ENCODE assay signal across 23 mouse cellular contexts in genomic region chr3:66082975-66083374, GRCm38 (mm10).
DNase-seq lines count a peak whose midpoint lies in the region; ATAC-seq lines count a peak whose summit lies in the region.
"Had no signal": no experiment of that assay in that cellular context is flagged by ENCODE, and none has a peak within 500 bp of the region (broad histone marks: within the 10 kb centered on the region; RNA-seq: fewer than 3 reads in every experiment).

No protein-coding gene starts in this region.

- no peaks in the 10 kb centered on the region for H3K27me3 ChIP-seq in forebrain, embryonic 15.5 days
- H3K27me3 ChIP-seq in forebrain, embryonic 11.5 days (ENCODE audit: control insufficient read depth, insufficient read depth, low read length): no peaks in the 10 kb centered on the region
- H3K27me3 ChIP-seq in hindbrain, embryonic 13.5 days: no peaks in the 10 kb centered on the region
- H3K27me3 ChIP-seq in hindbrain, embryonic 14.5 days (ENCODE audit: control insufficient read depth, insufficient read depth, low read length): no peaks in the 10 kb centered on the region
- no peaks in the 10 kb centered on the region for H3K27me3 ChIP-seq in midbrain, embryonic 16.5 days (ENCODE audit: control insufficient read depth, insufficient read depth, low read depth, low read length)
- H3K27me3 ChIP-seq in midbrain, embryonic 13.5 days: no peaks in the 10 kb centered on the region
- H3K27me3 ChIP-seq: embryonic facial prominence, embryonic 15.5 days; forebrain, embryonic 13.5 days; heart, embryonic 13.5 days had no signal

- H3K9me3 ChIP-seq in forebrain, embryonic 15.5 days: no peaks in the 10 kb centered on the region
- H3K9me3 ChIP-seq in forebrain, embryonic 11.5 days (ENCODE audit: control insufficient read depth, low read length): no peaks in the 10 kb centered on the region
- 0 out of 2 replicates have a peak, but pooled peaks cover 7% of the 10 kb centered on the region for H3K9me3 ChIP-seq in hindbrain, embryonic 13.5 days
- no peaks in the 10 kb centered on the region for H3K9me3 ChIP-seq in hindbrain, embryonic 14.5 days (ENCODE audit: control insufficient read depth, low read length)
- H3K9me3 ChIP-seq in midbrain, embryonic 16.5 days (replicated peaks; ENCODE audit: control insufficient read depth, low read length, poor library complexity, severe bottlenecking): no peaks in the 10 kb centered on the region; the same call in 1 of the 2 replicates
- peaks cover 4% of the 10 kb centered on the region; the same call in 1 of the 2 replicates for H3K9me3 ChIP-seq in midbrain, embryonic 13.5 days
- H3K9me3 ChIP-seq: G1E; heart, embryonic 13.5 days had no signal

- DNase-seq in forebrain, embryonic 11.5 days (ENCODE audit: low spot score): no peak
- DNase-seq in hindbrain, embryonic 14.5 days (ENCODE audit: low spot score): no peak
- DNase-seq: adrenal gland, postnatal 10 days; B cell, adult 2 months; cerebellum, adult 2 months; cerebellum, postnatal 10 days; embryo, embryonic 11 days; gastrocnemius, adult 2 months; gastrocnemius, postnatal 25 days; heart, postnatal 36 days; kidney, adult 2 months had no signal

- 75% methylated on average over 4 of the region's 4 CpGs for WGBS in forebrain, embryonic 15.5 days
- WGBS in forebrain, embryonic 11.5 days: 99% methylated on average over 4 of the region's 4 CpGs
- WGBS in hindbrain, embryonic 13.5 days: 89% methylated on average over 4 of the region's 4 CpGs
- 81% methylated on average over 4 of the region's 4 CpGs for WGBS in hindbrain, embryonic 14.5 days
- 78% methylated on average over 4 of the region's 4 CpGs for WGBS in midbrain, embryonic 16.5 days
- WGBS in midbrain, embryonic 13.5 days: 91% methylated on average over 4 of the region's 4 CpGs

- H3K4me3 ChIP-seq in forebrain, embryonic 15.5 days: no peak overlapping the region
- no peak overlapping the region for H3K4me3 ChIP-seq in forebrain, embryonic 11.5 days (ENCODE audit: low read depth, low read length)
- H3K4me3 ChIP-seq in hindbrain, embryonic 13.5 days: no peak overlapping the region
- no peak overlapping the region for H3K4me3 ChIP-seq in hindbrain, embryonic 14.5 days (replicated peaks; ENCODE audit: low read length)
- no peak overlapping the region for H3K4me3 ChIP-seq in midbrain, embryonic 16.5 days (ENCODE audit: low read depth, low read length)
- H3K4me3 ChIP-seq in midbrain, embryonic 13.5 days (replicated peaks): no peak overlapping the region
- H3K4me3 ChIP-seq: embryonic facial prominence, embryonic 15.5 days; erythroblast, embryonic 14.5 days; forebrain, embryonic 13.5 days; gastrocnemius, adult 2 months; heart, embryonic 13.5 days had no signal

- no peaks in the 10 kb centered on the region for H3K36me3 ChIP-seq in forebrain, embryonic 15.5 days
- H3K36me3 ChIP-seq in forebrain, embryonic 11.5 days (ENCODE audit: control insufficient read depth, insufficient read depth, low read length): no peaks in the 10 kb centered on the region
- no peaks in the 10 kb centered on the region for H3K36me3 ChIP-seq in hindbrain, embryonic 13.5 days
- H3K36me3 ChIP-seq in hindbrain, embryonic 14.5 days (replicated peaks; ENCODE audit: control insufficient read depth, insufficient read depth): no peaks in the 10 kb centered on the region
- H3K36me3 ChIP-seq in midbrain, embryonic 16.5 days (ENCODE audit: control insufficient read depth, insufficient read depth, low read length): no peaks in the 10 kb centered on the region
- H3K36me3 ChIP-seq in midbrain, embryonic 13.5 days: peaks cover 5% of the 10 kb centered on the region; the same call in 1 of the 2 replicates
- H3K36me3 ChIP-seq: embryonic facial prominence, embryonic 15.5 days; G1E; heart, embryonic 13.5 days had no signal

- no peak overlapping the region for H3K9ac ChIP-seq in forebrain, embryonic 15.5 days (replicated peaks)
- no peak overlapping the region for H3K9ac ChIP-seq in forebrain, embryonic 11.5 days (ENCODE audit: low read length)
- H3K9ac ChIP-seq in hindbrain, embryonic 13.5 days: no peak overlapping the region
- H3K9ac ChIP-seq in hindbrain, embryonic 14.5 days: no peak overlapping the region
- H3K9ac ChIP-seq in midbrain, embryonic 16.5 days (ENCODE audit: low read depth, low read length): no peak overlapping the region
- H3K9ac ChIP-seq in midbrain, embryonic 13.5 days (replicated peaks): no peak overlapping the region
- H3K9ac ChIP-seq: embryonic facial prominence, embryonic 15.5 days; forebrain, embryonic 13.5 days; heart, embryonic 13.5 days had no signal

- peaks cover 15% of the 10 kb centered on the region for H3K4me1 ChIP-seq in forebrain, embryonic 15.5 days
- no peaks in the 10 kb centered on the region for H3K4me1 ChIP-seq in forebrain, embryonic 11.5 days (replicated peaks; ENCODE audit: control insufficient read depth, insufficient read depth, low read length)
- H3K4me1 ChIP-seq in hindbrain, embryonic 13.5 days (replicated peaks): no peaks in the 10 kb centered on the region
- H3K4me1 ChIP-seq in hindbrain, embryonic 14.5 days (replicated peaks; ENCODE audit: control insufficient read depth, insufficient read depth, low read length): 0 out of 2 replicates have a peak, but pooled peaks cover 5% of the 10 kb centered on the region
- H3K4me1 ChIP-seq in midbrain, embryonic 16.5 days (ENCODE audit: control insufficient read depth, insufficient read depth, low read length): peaks cover 4% of the 10 kb centered on the region; the same call in 1 of the 2 replicates
- H3K4me1 ChIP-seq in midbrain, embryonic 13.5 days (replicated peaks): peaks cover 3% of the 10 kb centered on the region; the same call in 1 of the 2 replicates
- H3K4me1 ChIP-seq: embryonic facial prominence, embryonic 15.5 days; heart, embryonic 13.5 days had no signal

- no peak overlapping the region for H3K4me2 ChIP-seq in forebrain, embryonic 15.5 days (replicated peaks)
- H3K4me2 ChIP-seq in forebrain, embryonic 11.5 days (ENCODE audit: low read depth, low read length, severe bottlenecking): no peak overlapping the region
- H3K4me2 ChIP-seq in hindbrain, embryonic 13.5 days: no peak overlapping the region
- H3K4me2 ChIP-seq in hindbrain, embryonic 14.5 days (replicated peaks): no peak overlapping the region
- H3K4me2 ChIP-seq in midbrain, embryonic 16.5 days (ENCODE audit: low read length): no peak overlapping the region
- H3K4me2 ChIP-seq in midbrain, embryonic 13.5 days (replicated peaks): no peak overlapping the region
- H3K4me2 ChIP-seq: embryonic facial prominence, embryonic 15.5 days; forebrain, embryonic 13.5 days; heart, embryonic 13.5 days had no signal

- H3K27ac ChIP-seq in forebrain, embryonic 15.5 days (replicated peaks): peak overlapping the region; percentile 72
- no peak overlapping the region for H3K27ac ChIP-seq in forebrain, embryonic 11.5 days (ENCODE audit: low read depth, low read length)
- no peak overlapping the region for H3K27ac ChIP-seq in hindbrain, embryonic 13.5 days
- no peak overlapping the region for H3K27ac ChIP-seq in hindbrain, embryonic 14.5 days
- H3K27ac ChIP-seq in midbrain, embryonic 16.5 days (ENCODE audit: low read length): 0 out of 2 replicates have a peak overlapping the region, but pooled peaks have one; percentile 20
- H3K27ac ChIP-seq in midbrain, embryonic 13.5 days: no peak overlapping the region
- H3K27ac ChIP-seq: embryonic facial prominence, embryonic 15.5 days; forebrain, embryonic 13.5 days; gastrocnemius, adult 2 months; heart, embryonic 13.5 days had no signal

- no peak; the same call in 1 of the 2 replicates for ATAC-seq in forebrain, embryonic 15.5 days (replicated peaks)
- ATAC-seq in forebrain, embryonic 11.5 days (replicated peaks; ENCODE audit: low FRiP score): no peak
- ATAC-seq in hindbrain, embryonic 13.5 days (ENCODE audit: low FRiP score): 0 out of 2 replicates have a peak, but pooled peaks have one; percentile 61
- ATAC-seq in hindbrain, embryonic 14.5 days (ENCODE audit: low FRiP score): no peak
- peak; percentile 59 for ATAC-seq in midbrain, embryonic 16.5 days
- ATAC-seq in midbrain, embryonic 13.5 days: no peak
- no peak for ATAC-seq in cerebellum, adult (ENCODE audit: insufficient number of reproducible peaks, low FRiP score, low TSS enrichment)
- ATAC-seq: CD4-positive, CD25-positive, alpha-beta regulatory T cell, adult 4 months; intestine, embryonic 16.5 days had no signal

Comparison
In these comparisons a context has a peak if more than half of its experiments do, and no peak if none do; other contexts are left out.
1. ATAC-seq: peak in hindbrain, embryonic 13.5 days (single experiment) and midbrain, embryonic 16.5 days (single experiment); none in forebrain, embryonic 15.5 days (single experiment), forebrain, embryonic 11.5 days (single experiment), hindbrain, embryonic 14.5 days (single experiment), midbrain, embryonic 13.5 days (single experiment) and cerebellum, adult (single experiment).
2. H3K27ac ChIP-seq: peak in forebrain, embryonic 15.5 days (single experiment) and midbrain, embryonic 16.5 days (single experiment); none in forebrain, embryonic 11.5 days (single experiment), hindbrain, embryonic 13.5 days (single experiment), hindbrain, embryonic 14.5 days (single experiment) and midbrain, embryonic 13.5 days (single experiment).